Mouse (Mus musculus) CH12.LX (cell line): Measurements from ENCODE around the gene Ezh2. TPM values are rescaled to one million over a fixed set of nuclear protein-coding genes. Genes with fewer than 3 reads are reported as not detected.
A peak's percentile ranks its signal among the peaks of the same experiment; 100 is the strongest.

Experiments
- DNase-seq: peaks from one replicate; pipeline ENCODE4 v3.0.0-alpha.2; 2013; ENCODE audit errors: extremely low read depth
- H3K27ac ChIP-seq: 2 replicates; pipeline ENCODE4 v1.5.1; 2012; ENCODE audit warnings: low read depth, mild to moderate bottlenecking, control low read depth, moderate library complexity; ENCODE audit not compliant: insufficient read depth
- H3K27me3 ChIP-seq: replicated peaks from 2 replicates; pipeline ENCODE3; 2012; ENCODE audit warnings: inconsistent platforms
- H3K36me3 ChIP-seq, 2 experiments: replicated peaks in 1 of 2; 2 replicates each; pipeline versions ENCODE3 to v1.6.1; 2012; ENCODE audit warnings: inconsistent platforms in 1 of 2, low read length in 1 of 2, mild to moderate bottlenecking in 1 of 2, mixed read lengths in 1 of 2, moderate library complexity in 1 of 2; ENCODE audit not compliant: control insufficient read depth in 1 of 2, insufficient read depth in 1 of 2
- H3K4me1 ChIP-seq, 2 experiments: 2 replicates each; pipeline ENCODE4 v1.6.1; 2012; ENCODE audit warnings: inconsistent platforms in 1 of 2, moderate library complexity in 1 of 2; ENCODE audit not compliant: insufficient read depth in 2 of 2, control insufficient read depth in 1 of 2
- H3K4me2 ChIP-seq: 2 replicates; pipeline ENCODE4 v1.6.1; 2012; ENCODE audit warnings: low read depth, mild to moderate bottlenecking, control low read depth; ENCODE audit not compliant: poor library complexity, insufficient read depth, severe bottlenecking
- H3K4me3 ChIP-seq, 3 experiments: fragments of 150-350 bp in 1 of 3; sonication (generic) in 1 of 3; replicated peaks in 1 of 3; 2 replicates each; pipeline versions ENCODE3 to v1.5.1; 2011 to 2012; ENCODE audit warnings: low read depth in 2 of 3, low read length in 2 of 3, mild to moderate bottlenecking in 2 of 3, moderate library complexity in 2 of 3, control low read depth in 1 of 3, improper control_type of control experiment in 1 of 3, inconsistent platforms in 1 of 3, mixed read lengths in 1 of 3; ENCODE audit not compliant: poor library complexity in 1 of 3
- H3K79me2 ChIP-seq: replicated peaks from 2 replicates; pipeline ENCODE4 v1.6.1; 2012; ENCODE audit warnings: mild to moderate bottlenecking, moderate library complexity; ENCODE audit not compliant: control insufficient read depth, poor library complexity, insufficient read depth, severe bottlenecking; ENCODE audit errors: extremely low read depth
- H3K9ac ChIP-seq: 2 replicates; pipeline ENCODE4 v1.6.1; 2012; ENCODE audit warnings: low read depth, mild to moderate bottlenecking, control low read depth, moderate library complexity; ENCODE audit not compliant: insufficient read depth
- H3K9me3 ChIP-seq: replicated peaks from 2 replicates; pipeline ENCODE3; 2012; ENCODE audit warnings: low read length, inconsistent platforms, mixed read lengths
- BHLHE40 ChIP-seq: IDR thresholded peaks from 2 replicates; pipeline ENCODE4 v1.6.1; 2011; ENCODE audit warnings: mild to moderate bottlenecking, low read depth, low read length, improper control_type of control experiment
- CHD1 ChIP-seq: IDR thresholded peaks from 2 replicates; pipeline ENCODE4 v1.6.1; 2012; ENCODE audit warnings: low read depth, low read length, improper control_type of control experiment, inconsistent platforms
- ELF1 ChIP-seq: IDR thresholded peaks from 2 replicates; pipeline ENCODE4 v1.6.1; 2014; ENCODE audit warnings: low read depth, mild to moderate bottlenecking, inconsistent platforms, low read length, improper control_type of control experiment
- EP300 ChIP-seq: IDR thresholded peaks from 2 replicates; pipeline ENCODE4 v1.6.1; 2011; ENCODE audit warnings: low read length, improper control_type of control experiment
- ETS1 ChIP-seq: conservative IDR thresholded peaks from 2 replicates; pipeline ENCODE4 v1.6.1; 2012; ENCODE audit warnings: low read depth, mild to moderate bottlenecking, inconsistent platforms, low read length, improper control_type of control experiment, moderate library complexity
- IRF4 ChIP-seq: IDR thresholded peaks from 2 replicates; pipeline ENCODE4 v1.6.1; 2014; ENCODE audit warnings: low read depth, mild to moderate bottlenecking, inconsistent platforms, low read length, improper control_type of control experiment
- JUN ChIP-seq: IDR thresholded peaks from 2 replicates; pipeline ENCODE4 v1.6.1; 2011; ENCODE audit warnings: low read depth, mild to moderate bottlenecking, low read length, improper control_type of control experiment, moderate library complexity; ENCODE audit not compliant: insufficient read depth
- JUND ChIP-seq: conservative IDR thresholded peaks from 2 replicates; pipeline ENCODE4 v1.6.1; 2011; ENCODE audit warnings: low read depth, low read length, improper control_type of control experiment
- MAFK ChIP-seq: IDR thresholded peaks from 2 replicates; pipeline ENCODE4 v1.6.1; 2011; ENCODE audit warnings: low read length, improper control_type of control experiment; ENCODE audit not compliant: insufficient replicate concordance
- MEF2A ChIP-seq: IDR thresholded peaks from 2 replicates; pipeline ENCODE4 v1.6.1; 2014; ENCODE audit warnings: low read depth, mild to moderate bottlenecking, inconsistent platforms, low read length, improper control_type of control experiment, borderline replicate concordance
- MXI1 ChIP-seq: IDR thresholded peaks from 2 replicates; pipeline ENCODE4 v1.6.1; 2011; ENCODE audit warnings: mild to moderate bottlenecking, low read depth, low read length, improper control_type of control experiment
- NELFE ChIP-seq: IDR thresholded peaks from 2 replicates; pipeline ENCODE4 v1.6.1; 2011; ENCODE audit warnings: low read depth, low read length, improper control_type of control experiment
- RAD21 ChIP-seq: IDR thresholded peaks from 2 replicates; pipeline ENCODE4 v1.6.1; 2011; ENCODE audit warnings: low read depth, mild to moderate bottlenecking, low read length, improper control_type of control experiment, moderate library complexity
- TBP ChIP-seq: conservative IDR thresholded peaks from 2 replicates; pipeline ENCODE4 v1.6.1; 2011; ENCODE audit warnings: low read depth, low read length, improper control_type of control experiment
- TCF12 ChIP-seq: IDR thresholded peaks from 2 replicates; pipeline ENCODE4 v1.6.1; 2014; ENCODE audit warnings: low read depth, mild to moderate bottlenecking, inconsistent platforms, low read length, improper control_type of control experiment
- ZNF384 ChIP-seq: IDR thresholded peaks from 2 replicates; pipeline ENCODE4 v1.6.1; 2012; ENCODE audit warnings: low read depth, low read length, improper control_type of control experiment, inconsistent platforms
- dilution Hi-C: fragments of 300-500 bp; cut with MboI; formaldehyde crosslinking; loops from 2 replicates; pipeline ENCODE4 v1.14.3; 2020; ENCODE audit warnings: low sequenced_read_pairs; ENCODE audit not compliant: extremely low pct_unique_long_range_greater_than_20kb, extremely low pct_ligation_motif_present
- in situ Hi-C: fragments of 300-500 bp; cut with MboI; formaldehyde crosslinking; loops from 3 replicates; pipeline ENCODE4 v1.14.3; 2019; ENCODE audit warnings: low sequenced_read_pairs, low pct_ligation_motif_present, low pct_unique_long_range_greater_than_20kb, mixed read lengths
- polyA plus RNA-seq: library from polyadenylated mRNA; unstranded; fragments of >175 nt; gene quantifications from 2 replicates; pipeline ENCODE4 v1.2.1, GENCODE M21; 2012; ENCODE audit warnings: low read depth; ENCODE audit not compliant: insufficient read length
- total RNA-seq, 2 experiments: library from RNA; depleted of rRNA; stranded (reverse); fragments of 300-350 nt in 1 of 2; fragments of >200 nt in 1 of 2; gene quantifications; 2 replicates each; pipeline ENCODE4 v1.2.3; 2012 to 2014

Ezh2 gene
- total and polyA plus RNA-seq, 3 experiments: 66.3 to 154 (median 127) TPM

GRCm38 (mm10) chr6:47560846-47561245, 34.3 kb downstream of the Ezh2 start:
- no peak overlapping the region for H3K27ac ChIP-seq
- DNase-seq: peak; percentile 12
- in situ Hi-C loops: no loop called here
- H3K9ac ChIP-seq: no peak overlapping the region
- dilution Hi-C loops: no loop called here
- peaks cover 30% of the 10 kb centered on the region for H3K79me2 ChIP-seq
- no peaks in the 10 kb centered on the region for H3K9me3 ChIP-seq
- H3K4me3 ChIP-seq: no peak overlapping the region
- H3K4me2 ChIP-seq: no peak overlapping the region
- TF ChIP-seq MEF2A (no peak), JUN (no peak), JUND (no peak), ETS1 (no peak)
- peaks cover 23 to 83% of the 10 kb centered on the region in 2 experiments for H3K36me3 ChIP-seq
- H3K27me3 ChIP-seq: no peaks in the 10 kb centered on the region
- peaks cover 5 to 29% of the 10 kb centered on the region in 2 experiments; a peak in 2 of 4 replicates for H3K4me1 ChIP-seq

GRCm38 (mm10) chr6:47560407-47560806, 34.7 kb downstream of the Ezh2 start:
- H3K79me2 ChIP-seq: peaks cover 26% of the 10 kb centered on the region
- peaks cover 5 to 29% of the 10 kb centered on the region in 2 experiments; a peak in 2 of 4 replicates for H3K4me1 ChIP-seq
- dilution Hi-C loops (no loop called here), in situ Hi-C loops (no loop called here)
- TF ChIP-seq TCF12: no peak
- no peak for TF ChIP-seq EP300
- no peak for TF ChIP-seq MEF2A
- TF ChIP-seq MAFK: no peak
- no peak for TF ChIP-seq BHLHE40
- TF ChIP-seq NELFE: no peak
- no peak for TF ChIP-seq MXI1
- TF ChIP-seq IRF4: no peak
- TF ChIP-seq ETS1: no peak
- no peak for TF ChIP-seq TBP
- no peak for TF ChIP-seq CHD1
- no peak for TF ChIP-seq ZNF384
- no peak for TF ChIP-seq RAD21
- TF ChIP-seq JUND: no peak
- no peak for TF ChIP-seq ELF1
- DNase-seq: no peak
- no peaks in the 10 kb centered on the region for H3K9me3 ChIP-seq
- no peak overlapping the region for H3K4me2 ChIP-seq
- H3K27me3 ChIP-seq: no peaks in the 10 kb centered on the region
- no peak overlapping the region for H3K4me3 ChIP-seq
- H3K27ac ChIP-seq: no peak overlapping the region
- H3K36me3 ChIP-seq: peaks cover 21 to 81% of the 10 kb centered on the region in 2 experiments
- H3K9ac ChIP-seq: no peak overlapping the region
